7 mouse cellular contexts compared by ENCODE assay signal in the genomic region with DNA sequence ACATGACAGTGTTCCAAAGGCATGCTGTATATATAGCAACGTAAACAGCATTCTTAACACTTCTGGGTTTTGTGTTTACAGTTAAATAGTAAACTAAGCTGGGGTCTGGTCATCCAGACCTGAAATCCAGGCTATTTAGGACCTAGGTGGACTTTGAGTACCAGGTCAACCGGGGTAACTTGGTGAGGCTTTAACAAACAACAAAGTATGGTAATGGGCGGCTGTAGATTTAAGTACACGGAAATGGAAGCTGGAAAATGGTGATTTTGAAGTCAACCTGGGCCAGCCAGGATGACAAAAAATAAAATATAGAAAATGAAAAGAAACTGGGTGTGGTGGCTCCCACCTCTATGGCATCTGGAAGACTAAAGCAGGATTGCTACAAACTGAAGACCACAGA. TPM values are rescaled to one million over a fixed set of nuclear protein-coding genes. Genes with fewer than 3 reads are reported as not detected.
DNase-seq lines count a peak whose midpoint lies in the region; ATAC-seq and TF ChIP-seq lines count a peak whose summit lies in the region.

No protein-coding gene starts in this region.

- H3K9me3 ChIP-seq in hindbrain, embryonic 11.5 days (ENCODE audit: control insufficient read depth, low read length) = no peaks in the 10 kb centered on the region
- H3K9me3 ChIP-seq in liver, embryonic 13.5 days (replicated peaks) = no peaks in the 10 kb centered on the region

- TF ChIP-seq CTCF in spleen, adult 2 months (IDR thresholded peaks at IDR 0.05; ENCODE audit: extremely low read depth, insufficient read depth, insufficient read length, insufficient replicate concordance) = no peak

- 0 out of 2 replicates have a peak overlapping the region, but pooled peaks have one; percentile 10 for H3K27ac ChIP-seq in spleen, adult 2 months (ENCODE audit: insufficient read depth, low read length)
- H3K27ac ChIP-seq in hindbrain, embryonic 11.5 days (ENCODE audit: low read depth, low read length) = no peak overlapping the region
- peak overlapping the region; percentile 36; the same call in 1 of the 2 replicates for H3K27ac ChIP-seq in liver, embryonic 13.5 days

- H3K36me3 ChIP-seq in spleen, adult 2 months (ENCODE audit: control insufficient read depth, insufficient read depth, low read length) = peaks cover 7% of the 10 kb centered on the region
- no peaks in the 10 kb centered on the region for H3K36me3 ChIP-seq in hindbrain, embryonic 11.5 days (ENCODE audit: control insufficient read depth, insufficient read depth, low read length)
- peaks cover 19% of the 10 kb centered on the region for H3K36me3 ChIP-seq in liver, embryonic 13.5 days

- 87% methylated on average over 4 of the region's 4 CpGs for WGBS in spleen, adult 2 months
- 85% methylated on average over 4 of the region's 4 CpGs for WGBS in hindbrain, embryonic 11.5 days
- 77% methylated on average over 4 of the region's 4 CpGs for WGBS in liver, embryonic 13.5 days (ENCODE audit: insufficient replicate concordance)

- H3K4me2 ChIP-seq in hindbrain, embryonic 11.5 days (replicated peaks; ENCODE audit: low read depth, low read length) = peak overlapping the region; percentile 57
- H3K4me2 ChIP-seq in liver, embryonic 13.5 days = peak overlapping the region; percentile 91

- H3K4me1 ChIP-seq in spleen, adult 2 months (ENCODE audit: control insufficient read depth, insufficient read depth, insufficient read length) = no peaks in the 10 kb centered on the region
- H3K4me1 ChIP-seq in hindbrain, embryonic 11.5 days (replicated peaks; ENCODE audit: control insufficient read depth, insufficient read depth, low read length) = peaks cover 5% of the 10 kb centered on the region; the same call in 1 of the 2 replicates
- H3K4me1 ChIP-seq in liver, embryonic 13.5 days (replicated peaks) = peaks cover 46% of the 10 kb centered on the region

- no peak; the same call in 1 of the 2 replicates for ATAC-seq in hindbrain, embryonic 11.5 days (ENCODE audit: low FRiP score)
- ATAC-seq in liver, embryonic 13.5 days (ENCODE audit: low read depth) = no peak

- 0 out of 2 replicates have a peak overlapping the region, but pooled peaks have one; percentile 25 for H3K9ac ChIP-seq in hindbrain, embryonic 11.5 days (ENCODE audit: low read depth, low read length)
- peak overlapping the region; percentile 47 for H3K9ac ChIP-seq in liver, embryonic 13.5 days

- no peak for DNase-seq in spleen, adult 2 months (ENCODE audit: low read depth in 1 of 2, low spot score in 2 of 2)
- DNase-seq in spleen, postnatal 10 days (ENCODE audit: low spot score in 2 of 2) = no peak
- DNase-seq in hindbrain, embryonic 11.5 days (ENCODE audit: low spot score) = no peak
- no peak for DNase-seq in liver, embryonic 13.5 days
- DNase-seq in B cell, adult 2 months = no peak
- DNase-seq in right cerebral cortex, postnatal 4 days = no peak
- DNase-seq in spleen, adult 18-20 months = no peak

- no peaks in the 10 kb centered on the region for H3K27me3 ChIP-seq in spleen, adult 2 months (ENCODE audit: control insufficient read depth, insufficient read depth, low read length)
- H3K27me3 ChIP-seq in hindbrain, embryonic 11.5 days (ENCODE audit: control insufficient read depth, insufficient read depth, low read length) = no peaks in the 10 kb centered on the region
- H3K27me3 ChIP-seq in liver, embryonic 13.5 days = no peaks in the 10 kb centered on the region

- H3K4me3 ChIP-seq in spleen, adult 2 months (ENCODE audit: extremely low read depth, insufficient read depth, insufficient read length) = peak overlapping the region; percentile 43; the same call in 1 of the 2 replicates
- peak overlapping the region; percentile 73 for H3K4me3 ChIP-seq in hindbrain, embryonic 11.5 days (ENCODE audit: low read depth, low read length)
- H3K4me3 ChIP-seq in liver, embryonic 13.5 days (replicated peaks) = peak overlapping the region; percentile 95

- TF ChIP-seq POLR2A in spleen, adult 2 months (IDR thresholded peaks at IDR 0.05; ENCODE audit: low read depth, low read length) = no peak

RNA-seq across cellular contexts. Expression of a gene that starts 0.6 kb away (rescaled TPM):
- polyA plus RNA-seq in spleen, adult 2 months (2012; rRNA removed) = 0.25 and 0.29 TPM in 2 replicates
- 1.0 and 1.3 TPM in 2 replicates for polyA plus RNA-seq in hindbrain, embryonic 11.5 days (2014; fragmentation: Nextera tagmentation; extraction: Ambion mirVana)
- 0.28 and 0.34 TPM in 2 replicates for polyA plus RNA-seq in liver, embryonic 13.5 days (2015; fragmentation: Nextera tagmentation; extraction: Ambion mirVana)

RNA-seq across cellular contexts. Expression of a gene that starts 21.8 kb away (rescaled TPM):
- 1.7 and 2.3 TPM in 2 replicates for polyA plus RNA-seq in spleen, adult 2 months (2012; rRNA removed)
- polyA plus RNA-seq in hindbrain, embryonic 11.5 days (2014; fragmentation: Nextera tagmentation; extraction: Ambion mirVana) = 0.90 and 1.4 TPM in 2 replicates
- polyA plus RNA-seq in liver, embryonic 13.5 days (2015; fragmentation: Nextera tagmentation; extraction: Ambion mirVana) = 0.07 and 0.17 TPM in 2 replicates

Comparison
In these comparisons a context has a peak if more than half of its experiments do, and no peak if none do; other contexts are left out.
1. H3K4me3 ChIP-seq: peak in every context shown above with its lines; median percentile 95 in liver, embryonic 13.5 days; 73 in hindbrain, embryonic 11.5 days; 43 in spleen, adult 2 months.